Mouse (Mus musculus): ENCODE measurements around the gene Mrtfa. TPM values are rescaled to one million over a fixed set of nuclear protein-coding genes. Genes with fewer than 3 reads are reported as not detected.
A peak's percentile ranks its signal among the peaks of the same experiment; 100 is the strongest.

Gene Mrtfa
- polyA plus RNA-seq, 1 experiment from 2014 or later = 28.3 TPM

GRCm38 (mm10) chr15:81027378-81028173 is 163.0 kb downstream of the Mrtfa start:
- Histone ChIP-seq H3K4me3 (replicated peaks; ENCODE audit: low read length) (no peak overlapping the region), H3K36me3 (ENCODE audit: control insufficient read depth, insufficient read depth) (no peaks in the 10 kb centered on the region), H3K27ac (ENCODE audit: low read length) (no peak overlapping the region), H3K9me3 (ENCODE audit: control insufficient read depth, low read length) (no peaks in the 10 kb centered on the region), H3K4me2 (ENCODE audit: low read length) (no peak overlapping the region), H3K27me3 (replicated peaks; ENCODE audit: control insufficient read depth, insufficient read depth, low read length) (no peaks in the 10 kb centered on the region), H3K9ac (replicated peaks; ENCODE audit: low read depth, low read length) (no peak overlapping the region; the same call in 1 of the 2 replicates), H3K4me1 (replicated peaks; ENCODE audit: control insufficient read depth, insufficient read depth, low read length) (peaks cover 8% of the 10 kb centered on the region)
- 48% methylated on average over 8 of the region's 8 CpGs for WGBS
- peak; percentile 81 for ATAC-seq

GRCm38 (mm10) chr15:81026901-81027300 is 163.7 kb downstream of the Mrtfa start:
- peaks cover 6% of the 10 kb centered on the region for H3K4me1 ChIP-seq (replicated peaks; ENCODE audit: control insufficient read depth, insufficient read depth, low read length)
- no peak overlapping the region for H3K4me3 ChIP-seq (replicated peaks; ENCODE audit: low read length)
- ATAC-seq = no peak
- no peak overlapping the region for H3K9ac ChIP-seq (replicated peaks; ENCODE audit: low read depth, low read length)
- no peak overlapping the region for H3K27ac ChIP-seq (ENCODE audit: low read length)
- no peaks in the 10 kb centered on the region for H3K36me3 ChIP-seq (ENCODE audit: control insufficient read depth, insufficient read depth)
- no peaks in the 10 kb centered on the region for H3K9me3 ChIP-seq (ENCODE audit: control insufficient read depth, low read length)
- 82% methylated on average over 5 of the region's 5 CpGs for WGBS
- no peaks in the 10 kb centered on the region for H3K27me3 ChIP-seq (replicated peaks; ENCODE audit: control insufficient read depth, insufficient read depth, low read length)
- no peak overlapping the region for H3K4me2 ChIP-seq (ENCODE audit: low read length)

GRCm38 (mm10) chr15:81023842-81024241 is 166.7 kb downstream of the Mrtfa start:
- Histone ChIP-seq H3K27ac (ENCODE audit: low read length) (no peak overlapping the region), H3K4me3 (replicated peaks; ENCODE audit: low read length) (no peak overlapping the region), H3K9ac (replicated peaks; ENCODE audit: low read depth, low read length) (no peak overlapping the region), H3K4me1 (replicated peaks; ENCODE audit: control insufficient read depth, insufficient read depth, low read length) (peaks cover 3% of the 10 kb centered on the region), H3K9me3 (ENCODE audit: control insufficient read depth, low read length) (no peaks in the 10 kb centered on the region), H3K27me3 (replicated peaks; ENCODE audit: control insufficient read depth, insufficient read depth, low read length) (no peaks in the 10 kb centered on the region), H3K36me3 (ENCODE audit: control insufficient read depth, insufficient read depth) (no peaks in the 10 kb centered on the region; the same call in 1 of the 2 replicates), H3K4me2 (ENCODE audit: low read length) (no peak overlapping the region)
- no peak for ATAC-seq
- WGBS = 80% methylated on average over 9 of the region's 9 CpGs

- no peak overlapping the region for H3K9ac ChIP-seq (replicated peaks; ENCODE audit: low read depth, low read length)
- H3K27ac ChIP-seq (ENCODE audit: low read length) = no peak overlapping the region
- no peak overlapping the region for H3K4me2 ChIP-seq (ENCODE audit: low read length)
- H3K4me1 ChIP-seq (replicated peaks; ENCODE audit: control insufficient read depth, insufficient read depth, low read length) = no peaks in the 10 kb centered on the region
- no peak for ATAC-seq
- no peaks in the 10 kb centered on the region for H3K9me3 ChIP-seq (ENCODE audit: control insufficient read depth, low read length)
- H3K27me3 ChIP-seq (replicated peaks; ENCODE audit: control insufficient read depth, insufficient read depth, low read length) = no peaks in the 10 kb centered on the region
- H3K36me3 ChIP-seq (ENCODE audit: control insufficient read depth, insufficient read depth) = peaks cover 3% of the 10 kb centered on the region; the same call in 1 of the 2 replicates
- H3K4me3 ChIP-seq (replicated peaks; ENCODE audit: low read length) = no peak overlapping the region
- WGBS = 95% methylated on average over 7 of the region's 7 CpGs
Measured at GRCm38 (mm10) chr15:81022437-81022836, 168.1 kb downstream of the Mrtfa start.

GRCm38 (mm10) chr15:81021377-81021776 is 169.2 kb downstream of the Mrtfa start:
- H3K9ac ChIP-seq (replicated peaks; ENCODE audit: low read depth, low read length) = no peak overlapping the region
- no peaks in the 10 kb centered on the region for H3K27me3 ChIP-seq (replicated peaks; ENCODE audit: control insufficient read depth, insufficient read depth, low read length)
- WGBS = 89% methylated on average over 6 of the region's 6 CpGs
- ATAC-seq = no peak
- no peak overlapping the region for H3K27ac ChIP-seq (ENCODE audit: low read length)
- H3K36me3 ChIP-seq (ENCODE audit: control insufficient read depth, insufficient read depth) = peaks cover 4% of the 10 kb centered on the region
- no peaks in the 10 kb centered on the region for H3K9me3 ChIP-seq (ENCODE audit: control insufficient read depth, low read length)
- no peak overlapping the region for H3K4me2 ChIP-seq (ENCODE audit: low read length)
- no peaks in the 10 kb centered on the region for H3K4me1 ChIP-seq (replicated peaks; ENCODE audit: control insufficient read depth, insufficient read depth, low read length)
- no peak overlapping the region for H3K4me3 ChIP-seq (replicated peaks; ENCODE audit: low read length)

GRCm38 (mm10) chr15:81017308-81017707 is 173.2 kb downstream of the Mrtfa start:
- Histone ChIP-seq H3K27me3 (replicated peaks; ENCODE audit: control insufficient read depth, insufficient read depth, low read length) (no peaks in the 10 kb centered on the region), H3K36me3 (ENCODE audit: control insufficient read depth, insufficient read depth) (peaks cover 24% of the 10 kb centered on the region), H3K4me2 (ENCODE audit: low read length) (no peak overlapping the region), H3K4me1 (replicated peaks; ENCODE audit: control insufficient read depth, insufficient read depth, low read length) (no peaks in the 10 kb centered on the region), H3K4me3 (replicated peaks; ENCODE audit: low read length) (no peak overlapping the region), H3K9ac (replicated peaks; ENCODE audit: low read depth, low read length) (no peak overlapping the region), H3K27ac (ENCODE audit: low read length) (no peak overlapping the region), H3K9me3 (ENCODE audit: control insufficient read depth, low read length) (no peaks in the 10 kb centered on the region)
- 93% methylated on average over 7 of the region's 7 CpGs for WGBS
- no peak for ATAC-seq

GRCm38 (mm10) chr15:81016488-81016887 is 174.1 kb downstream of the Mrtfa start:
- no peak overlapping the region for H3K9ac ChIP-seq (replicated peaks; ENCODE audit: low read depth, low read length)
- H3K27ac ChIP-seq (ENCODE audit: low read length) = no peak overlapping the region
- ATAC-seq = no peak
- H3K4me1 ChIP-seq (replicated peaks; ENCODE audit: control insufficient read depth, insufficient read depth, low read length) = no peaks in the 10 kb centered on the region
- peaks cover 25% of the 10 kb centered on the region for H3K36me3 ChIP-seq (ENCODE audit: control insufficient read depth, insufficient read depth)
- no peak overlapping the region for H3K4me3 ChIP-seq (replicated peaks; ENCODE audit: low read length)
- H3K27me3 ChIP-seq (replicated peaks; ENCODE audit: control insufficient read depth, insufficient read depth, low read length) = no peaks in the 10 kb centered on the region
- WGBS = 90% methylated on average over 10 of the region's 10 CpGs
- no peak overlapping the region for H3K4me2 ChIP-seq (ENCODE audit: low read length)
- H3K9me3 ChIP-seq (ENCODE audit: control insufficient read depth, low read length) = no peaks in the 10 kb centered on the region

- no peak for ATAC-seq
- H3K4me3 ChIP-seq (replicated peaks; ENCODE audit: low read length) = no peak overlapping the region
- WGBS = 94% methylated on average over 5 of the region's 5 CpGs
Measured at GRCm38 (mm10) chr15:81015068-81015744, 175.4 kb downstream of the Mrtfa start.

GRCm38 (mm10) chr15:81013186-81013585 is 177.4 kb downstream of the Mrtfa start:
- H3K4me2 ChIP-seq (ENCODE audit: low read length) = no peak overlapping the region
- no peak overlapping the region for H3K4me3 ChIP-seq (replicated peaks; ENCODE audit: low read length)
- no peak overlapping the region for H3K27ac ChIP-seq (ENCODE audit: low read length)
- no peaks in the 10 kb centered on the region for H3K9me3 ChIP-seq (ENCODE audit: control insufficient read depth, low read length)
- H3K9ac ChIP-seq (replicated peaks; ENCODE audit: low read depth, low read length) = no peak overlapping the region
- H3K4me1 ChIP-seq (replicated peaks; ENCODE audit: control insufficient read depth, insufficient read depth, low read length) = no peaks in the 10 kb centered on the region
- H3K36me3 ChIP-seq (ENCODE audit: control insufficient read depth, insufficient read depth) = peaks cover 30% of the 10 kb centered on the region
- no peak for ATAC-seq
- no peaks in the 10 kb centered on the region for H3K27me3 ChIP-seq (replicated peaks; ENCODE audit: control insufficient read depth, insufficient read depth, low read length)
- WGBS = 96% methylated on average over 7 of the region's 7 CpGs

More at GRCm38 (mm10) chr15:81015068-81015744, 175.4 kb downstream of the Mrtfa start:
- H3K4me1 ChIP-seq (replicated peaks; ENCODE audit: control insufficient read depth, insufficient read depth, low read length) = no peaks in the 10 kb centered on the region
- H3K27ac ChIP-seq (ENCODE audit: low read length) = no peak overlapping the region
- peaks cover 28% of the 10 kb centered on the region for H3K36me3 ChIP-seq (ENCODE audit: control insufficient read depth, insufficient read depth)
- H3K27me3 ChIP-seq (replicated peaks; ENCODE audit: control insufficient read depth, insufficient read depth, low read length) = no peaks in the 10 kb centered on the region
- H3K4me2 ChIP-seq (ENCODE audit: low read length) = no peak overlapping the region
- no peaks in the 10 kb centered on the region for H3K9me3 ChIP-seq (ENCODE audit: control insufficient read depth, low read length)
- no peak overlapping the region for H3K9ac ChIP-seq (replicated peaks; ENCODE audit: low read depth, low read length)
